Mouse (Mus musculus): ENCODE results near the gene Olfr799. TPM values are rescaled to one million over a fixed set of nuclear protein-coding genes. Genes with fewer than 3 reads are reported as not detected.

Gene Olfr799
- not detected in 2 replicates for polyA plus RNA-seq (2015; fragmentation: Nextera tagmentation; extraction: Ambion mirVana)

- no peak for ATAC-seq
- Histone ChIP-seq H3K9me3 (ENCODE audit: control insufficient read depth, low read length) (no peaks in the 10 kb centered on the region), H3K27me3 (replicated peaks; ENCODE audit: control insufficient read depth, insufficient read depth, low read length) (no peaks in the 10 kb centered on the region), H3K4me3 (ENCODE audit: low read length) (no peak within 1 kb of the TSS), H3K36me3 (ENCODE audit: control insufficient read depth, insufficient read depth, low read length) (no peaks in the 10 kb centered on the region), H3K4me1 (ENCODE audit: control insufficient read depth, insufficient read depth, low read length) (no peaks in the 10 kb centered on the region), H3K9ac (ENCODE audit: low read depth, low read length) (no peak within 1 kb of the TSS), H3K4me2 (ENCODE audit: low read depth, low read length) (no peak within 1 kb of the TSS), H3K27ac (ENCODE audit: low read length) (no peak within 1 kb of the TSS)
- 24% methylated on average over 1 of the region's 1 CpGs for WGBS
These were observed at the start of gene Olfr799 for GRCm38 (mm10) chr10:129637184-129637583. TSS of gene Olfr799 (plus strand) at chr10:129637484.

GRCm38 (mm10) chr10:129612470-129612869, 24.8 kb upstream of the Olfr799 start, which contains the start of gene Olfr796:
TSS of gene Olfr796 (minus strand) at chr10:129612570.
- H3K9me3 ChIP-seq (ENCODE audit: control insufficient read depth, low read length) = no peaks in the 10 kb centered on the region
- H3K9ac ChIP-seq (ENCODE audit: low read depth, low read length) = no peak within 1 kb of the TSS
- H3K4me1 ChIP-seq (ENCODE audit: control insufficient read depth, insufficient read depth, low read length) = no peaks in the 10 kb centered on the region
- WGBS = 96% methylated on average over 1 of the region's 1 CpGs
- no peaks in the 10 kb centered on the region for H3K36me3 ChIP-seq (ENCODE audit: control insufficient read depth, insufficient read depth, low read length)
- H3K4me2 ChIP-seq (ENCODE audit: low read depth, low read length) = no peak within 1 kb of the TSS
- H3K27me3 ChIP-seq (replicated peaks; ENCODE audit: control insufficient read depth, insufficient read depth, low read length) = no peaks in the 10 kb centered on the region
- no peak within 1 kb of the TSS for H3K4me3 ChIP-seq (ENCODE audit: low read length)
- ATAC-seq = no peak
- no peak within 1 kb of the TSS for H3K27ac ChIP-seq (ENCODE audit: low read length)

GRCm38 (mm10) chr10:129621724-129622123, 15.6 kb upstream of the Olfr799 start:
- Histone ChIP-seq H3K4me3 (ENCODE audit: low read length) (no peak overlapping the region), H3K4me1 (ENCODE audit: control insufficient read depth, insufficient read depth, low read length) (no peaks in the 10 kb centered on the region), H3K9ac (ENCODE audit: low read depth, low read length) (no peak overlapping the region), H3K27ac (ENCODE audit: low read length) (no peak overlapping the region), H3K27me3 (replicated peaks; ENCODE audit: control insufficient read depth, insufficient read depth, low read length) (no peaks in the 10 kb centered on the region), H3K36me3 (ENCODE audit: control insufficient read depth, insufficient read depth, low read length) (no peaks in the 10 kb centered on the region), H3K4me2 (ENCODE audit: low read depth, low read length) (no peak overlapping the region), H3K9me3 (ENCODE audit: control insufficient read depth, low read length) (no peaks in the 10 kb centered on the region)
- ATAC-seq = no peak
- WGBS = 24% methylated on average over 1 of the region's 1 CpGs

- Histone ChIP-seq H3K9ac (ENCODE audit: low read depth, low read length) (no peak overlapping the region), H3K4me1 (ENCODE audit: control insufficient read depth, insufficient read depth, low read length) (no peaks in the 10 kb centered on the region), H3K27ac (ENCODE audit: low read length) (no peak overlapping the region), H3K4me2 (ENCODE audit: low read depth, low read length) (no peak overlapping the region), H3K4me3 (ENCODE audit: low read length) (no peak overlapping the region), H3K27me3 (replicated peaks; ENCODE audit: control insufficient read depth, insufficient read depth, low read length) (no peaks in the 10 kb centered on the region), H3K36me3 (ENCODE audit: control insufficient read depth, insufficient read depth, low read length) (no peaks in the 10 kb centered on the region), H3K9me3 (ENCODE audit: control insufficient read depth, low read length) (no peaks in the 10 kb centered on the region)
- ATAC-seq = no peak
These were observed 14.0 kb upstream of the Olfr799 start for GRCm38 (mm10) chr10:129623251-129623650.

- whole genome bisulfite sequencing = 84% methylated on average over 1 of the region's 1 CpGs
- H3K9me3 ChIP-seq (ENCODE audit: control insufficient read depth, low read length) = no peaks in the 10 kb centered on the region
- H3K9ac ChIP-seq (ENCODE audit: low read depth, low read length) = no peak within 1 kb of the TSS
- H3K27me3 ChIP-seq (replicated peaks; ENCODE audit: control insufficient read depth, insufficient read depth, low read length) = no peaks in the 10 kb centered on the region
- ATAC-seq = no peak
- H3K36me3 ChIP-seq (ENCODE audit: control insufficient read depth, insufficient read depth, low read length) = no peaks in the 10 kb centered on the region
- H3K4me2 ChIP-seq (ENCODE audit: low read depth, low read length) = no peak within 1 kb of the TSS
- no peaks in the 10 kb centered on the region for H3K4me1 ChIP-seq (ENCODE audit: control insufficient read depth, insufficient read depth, low read length)
- no peak within 1 kb of the TSS for H3K27ac ChIP-seq (ENCODE audit: low read length)
- H3K4me3 ChIP-seq (ENCODE audit: low read length) = no peak within 1 kb of the TSS
These were observed 9.4 kb upstream of the Olfr799 start, which contains the start of gene Olfr798 for GRCm38 (mm10) chr10:129627834-129628233. TSS of gene Olfr798 (minus strand) at chr10:129627934.

- no peaks in the 10 kb centered on the region for H3K27me3 ChIP-seq (replicated peaks; ENCODE audit: control insufficient read depth, insufficient read depth, low read length)
- no peak overlapping the region for H3K4me3 ChIP-seq (ENCODE audit: low read length)
- no peak for ATAC-seq
- H3K9ac ChIP-seq (ENCODE audit: low read depth, low read length) = no peak overlapping the region
- no peak overlapping the region for H3K4me2 ChIP-seq (ENCODE audit: low read depth, low read length)
- WGBS = 77% methylated on average over 1 of the region's 1 CpGs
- H3K36me3 ChIP-seq (ENCODE audit: control insufficient read depth, insufficient read depth, low read length) = no peaks in the 10 kb centered on the region
- H3K9me3 ChIP-seq (ENCODE audit: control insufficient read depth, low read length) = no peaks in the 10 kb centered on the region
- no peak overlapping the region for H3K27ac ChIP-seq (ENCODE audit: low read length)
- H3K4me1 ChIP-seq (ENCODE audit: control insufficient read depth, insufficient read depth, low read length) = no peaks in the 10 kb centered on the region
These were observed 14.5 kb downstream of the Olfr799 start for GRCm38 (mm10) chr10:129651763-129652162.

- ATAC-seq = no peak
- Histone ChIP-seq H3K4me1 (ENCODE audit: control insufficient read depth, insufficient read depth, low read length) (no peaks in the 10 kb centered on the region), H3K4me2 (ENCODE audit: low read depth, low read length) (no peak within 1 kb of the TSS), H3K27ac (ENCODE audit: low read length) (no peak within 1 kb of the TSS), H3K4me3 (ENCODE audit: low read length) (no peak within 1 kb of the TSS), H3K9ac (ENCODE audit: low read depth, low read length) (no peak within 1 kb of the TSS), H3K27me3 (replicated peaks; ENCODE audit: control insufficient read depth, insufficient read depth, low read length) (no peaks in the 10 kb centered on the region), H3K36me3 (ENCODE audit: control insufficient read depth, insufficient read depth, low read length) (no peaks in the 10 kb centered on the region), H3K9me3 (ENCODE audit: control insufficient read depth, low read length) (no peaks in the 10 kb centered on the region)
These were observed 20.1 kb downstream of the Olfr799 start, which contains the start of gene Olfr800 for GRCm38 (mm10) chr10:129657394-129657793. TSS of gene Olfr800 (plus strand) at chr10:129657694.

GRCm38 (mm10) chr10:129673765-129674164, 36.5 kb downstream of the Olfr799 start, which contains the start of gene Olfr801:
TSS of gene Olfr801 (minus strand) at chr10:129673865.
- H3K36me3 ChIP-seq (ENCODE audit: control insufficient read depth, insufficient read depth, low read length) = no peaks in the 10 kb centered on the region
- 52% methylated on average over 1 of the region's 1 CpGs for WGBS
- H3K27ac ChIP-seq (ENCODE audit: low read length) = no peak within 1 kb of the TSS
- no peak within 1 kb of the TSS for H3K9ac ChIP-seq (ENCODE audit: low read depth, low read length)
- H3K27me3 ChIP-seq (replicated peaks; ENCODE audit: control insufficient read depth, insufficient read depth, low read length) = no peaks in the 10 kb centered on the region
- H3K9me3 ChIP-seq (ENCODE audit: control insufficient read depth, low read length) = no peaks in the 10 kb centered on the region
- no peak for ATAC-seq
- H3K4me1 ChIP-seq (ENCODE audit: control insufficient read depth, insufficient read depth, low read length) = no peaks in the 10 kb centered on the region
- no peak within 1 kb of the TSS for H3K4me2 ChIP-seq (ENCODE audit: low read depth, low read length)
- H3K4me3 ChIP-seq (ENCODE audit: low read length) = no peak within 1 kb of the TSS

GRCm38 (mm10) chr10:129688069-129688468, 50.8 kb downstream of the Olfr799 start, which contains the start of gene Olfr802:
TSS of gene Olfr802 (minus strand) at chr10:129688169.
- H3K4me2 ChIP-seq (ENCODE audit: low read depth, low read length) = no peak within 1 kb of the TSS
- H3K4me1 ChIP-seq (ENCODE audit: control insufficient read depth, insufficient read depth, low read length) = no peaks in the 10 kb centered on the region
- no peaks in the 10 kb centered on the region for H3K27me3 ChIP-seq (replicated peaks; ENCODE audit: control insufficient read depth, insufficient read depth, low read length)
- WGBS = 43% methylated on average over 1 of the region's 1 CpGs
- H3K9me3 ChIP-seq (ENCODE audit: control insufficient read depth, low read length) = no peaks in the 10 kb centered on the region
- no peak within 1 kb of the TSS for H3K4me3 ChIP-seq (ENCODE audit: low read length)
- H3K27ac ChIP-seq (ENCODE audit: low read length) = no peak within 1 kb of the TSS
- no peaks in the 10 kb centered on the region for H3K36me3 ChIP-seq (ENCODE audit: control insufficient read depth, insufficient read depth, low read length)
- ATAC-seq = no peak
- no peak within 1 kb of the TSS for H3K9ac ChIP-seq (ENCODE audit: low read depth, low read length)

- Histone ChIP-seq H3K4me3 (ENCODE audit: low read length) (no peak within 1 kb of the TSS), H3K4me1 (ENCODE audit: control insufficient read depth, insufficient read depth, low read length) (no peaks in the 10 kb centered on the region)
- WGBS = 74% methylated on average over 2 of the region's 2 CpGs
These were observed 56.9 kb downstream of the Olfr799 start, which contains the start of gene Olfr803 for GRCm38 (mm10) chr10:129694186-129694585. TSS of gene Olfr803 (minus strand) at chr10:129694286.

More at GRCm38 (mm10) chr10:129694186-129694585, 56.9 kb downstream of the Olfr799 start, which contains the start of gene Olfr803:
- Histone ChIP-seq H3K9me3 (ENCODE audit: control insufficient read depth, low read length) (no peaks in the 10 kb centered on the region), H3K4me2 (ENCODE audit: low read depth, low read length) (no peak within 1 kb of the TSS), H3K36me3 (ENCODE audit: control insufficient read depth, insufficient read depth, low read length) (no peaks in the 10 kb centered on the region), H3K27me3 (replicated peaks; ENCODE audit: control insufficient read depth, insufficient read depth, low read length) (no peaks in the 10 kb centered on the region), H3K27ac (ENCODE audit: low read length) (no peak within 1 kb of the TSS), H3K9ac (ENCODE audit: low read depth, low read length) (no peak within 1 kb of the TSS)
- no peak for ATAC-seq
